In the genomic region with DNA sequence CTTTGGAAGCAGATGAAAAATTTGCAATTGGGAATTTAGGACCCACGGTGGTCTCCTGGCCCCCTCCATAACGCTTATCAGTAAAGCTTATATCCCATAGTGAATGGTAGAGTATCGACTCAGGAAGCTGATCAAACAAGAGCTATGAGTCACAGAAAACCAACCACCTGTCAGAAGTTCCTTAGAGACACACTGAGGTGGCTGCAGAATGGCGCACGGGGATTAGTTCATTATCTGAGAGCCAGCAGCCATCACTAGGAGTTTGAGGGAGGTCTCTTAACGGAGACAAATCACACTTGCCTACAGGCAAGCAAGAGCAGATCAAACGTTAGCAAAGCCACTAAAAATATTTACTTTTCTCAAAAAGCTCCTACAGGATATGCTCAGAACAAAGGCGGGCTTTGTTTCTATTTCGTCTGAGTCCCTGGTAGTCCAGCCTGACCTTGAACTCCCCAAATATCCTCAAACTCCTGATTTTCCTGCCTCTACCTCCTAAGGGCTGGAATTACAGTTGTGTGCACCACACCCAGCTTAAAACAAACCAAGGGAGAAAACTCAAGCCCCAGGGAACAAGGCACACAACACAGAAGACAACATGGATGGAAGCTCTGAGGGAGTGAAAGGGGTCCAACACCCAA, we compare ENCODE assay signal across 20 mouse cellular contexts. TPM values are rescaled to one million over a fixed set of nuclear protein-coding genes. Genes with fewer than 3 reads are reported as not detected.
DNase-seq lines count a peak whose midpoint lies in the region; ATAC-seq and TF ChIP-seq lines count a peak whose summit lies in the region.
"Had no signal": no experiment of that assay in that cellular context is flagged by ENCODE, and none has a peak within 500 bp of the region (broad histone marks: within the 10 kb centered on the region; RNA-seq: fewer than 3 reads in every experiment).

No protein-coding gene starts in this region.

- no peak for TF ChIP-seq POLR2A in thymus, adult 2 months (IDR thresholded peaks at IDR 0.05; ENCODE audit: control insufficient read depth, extremely low read depth, insufficient read depth, low read length, poor library complexity)
- TF ChIP-seq POLR2A in heart, adult 2 months (IDR thresholded peaks at IDR 0.05; ENCODE audit: insufficient read depth, low read depth, low read length) = no peak

- H3K27ac ChIP-seq in thymus, adult 2 months (ENCODE audit: control insufficient read depth, insufficient read depth, low read length) = peak overlapping the region; percentile 87
- peak overlapping the region; percentile 56 for H3K27ac ChIP-seq in liver, embryonic 13.5 days
- H3K27ac ChIP-seq in midbrain, embryonic 13.5 days = no peak overlapping the region
- H3K27ac ChIP-seq in heart, adult 2 months = no peak overlapping the region
- H3K27ac ChIP-seq: forebrain, embryonic 12.5 days; heart, embryonic 15.5 days; hindbrain, embryonic 10.5 days had no signal

- no peaks in the 10 kb centered on the region for H3K9me3 ChIP-seq in liver, embryonic 13.5 days (replicated peaks)
- H3K9me3 ChIP-seq in midbrain, embryonic 13.5 days = no peaks in the 10 kb centered on the region
- H3K9me3 ChIP-seq: forebrain, embryonic 12.5 days; heart, embryonic 15.5 days; hindbrain, embryonic 10.5 days had no signal

- H3K4me2 ChIP-seq in liver, embryonic 13.5 days = peak overlapping the region; percentile 3; the same call in 1 of the 2 replicates
- H3K4me2 ChIP-seq in midbrain, embryonic 13.5 days (replicated peaks) = no peak overlapping the region
- H3K4me2 ChIP-seq: forebrain, embryonic 12.5 days; heart, embryonic 15.5 days; midbrain, embryonic 11.5 days had no signal

- no peak overlapping the region for H3K9ac ChIP-seq in liver, embryonic 13.5 days
- H3K9ac ChIP-seq in midbrain, embryonic 13.5 days (replicated peaks) = no peak overlapping the region
- H3K9ac ChIP-seq in heart, adult 2 months (ENCODE audit: low read depth, low read length) = no peak overlapping the region
- H3K9ac ChIP-seq: forebrain, embryonic 12.5 days; heart, embryonic 15.5 days had no signal

- peak; percentile 33 for DNase-seq in embryo, embryonic 11 days
- DNase-seq in embryo, embryonic 10 days (ENCODE audit: low spot score) = no peak
- no peak for DNase-seq in thymus, adult 2 months
- DNase-seq in thymus, postnatal 10 days (ENCODE audit: low spot score in 2 of 2) = no peak
- no peak for DNase-seq in liver, embryonic 13.5 days
- DNase-seq in cerebellum, postnatal 14 days = no peak
- DNase-seq in heart, adult 2 months = no peak
- DNase-seq: adrenal gland, adult 8-10 months; cerebellum, adult 18-20 months; spleen, adult 18-20 months had no signal

- peaks cover 50% of the 10 kb centered on the region for H3K4me1 ChIP-seq in thymus, adult 2 months (replicated peaks; ENCODE audit: control insufficient read depth, insufficient read depth, low read length)
- peaks cover 70% of the 10 kb centered on the region for H3K4me1 ChIP-seq in liver, embryonic 13.5 days (replicated peaks)
- H3K4me1 ChIP-seq in midbrain, embryonic 13.5 days (replicated peaks) = peaks cover 15% of the 10 kb centered on the region
- peaks cover 3% of the 10 kb centered on the region for H3K4me1 ChIP-seq in heart, adult 2 months (ENCODE audit: control insufficient read depth, insufficient read depth, low read length)

- H3K4me3 ChIP-seq in thymus, adult 2 months (ENCODE audit: control insufficient read depth, insufficient read depth, low read length) = no peak overlapping the region
- H3K4me3 ChIP-seq in liver, embryonic 13.5 days (replicated peaks) = no peak overlapping the region
- no peak overlapping the region for H3K4me3 ChIP-seq in midbrain, embryonic 13.5 days (replicated peaks)
- H3K4me3 ChIP-seq in heart, adult 2 months = no peak overlapping the region
- H3K4me3 ChIP-seq: forebrain, embryonic 12.5 days; heart, embryonic 15.5 days; hindbrain, embryonic 10.5 days had no signal

- no peaks in the 10 kb centered on the region for H3K27me3 ChIP-seq in thymus, adult 2 months (ENCODE audit: control insufficient read depth, insufficient read depth, low read length)
- no peaks in the 10 kb centered on the region for H3K27me3 ChIP-seq in liver, embryonic 13.5 days
- H3K27me3 ChIP-seq in midbrain, embryonic 13.5 days = peaks cover 6% of the 10 kb centered on the region; the same call in 1 of the 2 replicates
- H3K27me3 ChIP-seq in heart, adult 2 months (ENCODE audit: control insufficient read depth, insufficient read depth, low read length) = no peaks in the 10 kb centered on the region
- H3K27me3 ChIP-seq: heart, embryonic 15.5 days; Patski had no signal

- intact Hi-C loops in heart, adult 2 months (cut with DNase I) = loop anchor here (5.0 kb wide), 1 partner anchor 35 kb away; no protein-coding TSS in a partner anchor

- TF ChIP-seq EP300 in heart, adult 2 months (IDR thresholded peaks at IDR 0.05; ENCODE audit: insufficient read depth, low read depth, low read length) = no peak

- 13% methylated on average over 9 of the region's 9 CpGs for WGBS in thymus, adult 2 months
- 33% methylated on average over 9 of the region's 9 CpGs for WGBS in liver, embryonic 13.5 days (ENCODE audit: insufficient replicate concordance)
- WGBS in midbrain, embryonic 13.5 days = 62% methylated on average over 9 of the region's 9 CpGs
- WGBS in heart, adult 2 months = 50% methylated on average over 9 of the region's 9 CpGs

- H3K79me2 ChIP-seq in heart, adult 2 months (replicated peaks; ENCODE audit: control insufficient read depth, insufficient read depth, low read length) = no peaks in the 10 kb centered on the region

- TF ChIP-seq CTCF in thymus, adult 2 months (IDR thresholded peaks at IDR 0.05; ENCODE audit: borderline replicate concordance, control insufficient read depth, extremely low read depth, insufficient read depth, low read length, poor library complexity) = no peak
- no peak for TF ChIP-seq CTCF in heart, adult 2 months (IDR thresholded peaks at IDR 0.05)

- no peaks in the 10 kb centered on the region; the same call in 1 of the 2 replicates for H3K36me3 ChIP-seq in thymus, adult 2 months (ENCODE audit: control insufficient read depth, insufficient read depth, low read length)
- H3K36me3 ChIP-seq in liver, embryonic 13.5 days = no peaks in the 10 kb centered on the region
- H3K36me3 ChIP-seq in midbrain, embryonic 13.5 days = no peaks in the 10 kb centered on the region
- no peaks in the 10 kb centered on the region for H3K36me3 ChIP-seq in heart, adult 2 months (ENCODE audit: control insufficient read depth, insufficient read depth, low read length)
- H3K36me3 ChIP-seq: forebrain, embryonic 12.5 days; heart, embryonic 15.5 days; hindbrain, embryonic 10.5 days had no signal

- ATAC-seq in liver, embryonic 13.5 days (ENCODE audit: low read depth) = no peak
- no peak for ATAC-seq in midbrain, embryonic 13.5 days
- ATAC-seq: inflammation-experienced regulatory T-cells, adult 6 months; Patski had no signal

RNA-seq across cellular contexts. Expression of a gene that starts 27.9 kb away (rescaled TPM):
- 5.6 and 6.3 TPM in 2 replicates for polyA plus RNA-seq in thymus, adult 2 months (2012; rRNA removed)
- 8.4 and 12.7 TPM in 2 replicates for polyA plus RNA-seq in liver, embryonic 13.5 days (2015; fragmentation: Nextera tagmentation; extraction: Ambion mirVana)
- polyA plus RNA-seq in midbrain, embryonic 13.5 days (2015; fragmentation: Nextera tagmentation; extraction: Ambion mirVana) = 39.3 and 39.5 TPM in 2 replicates
- total RNA-seq in heart, adult 2 months (2021) = 10 to 100 TPM in 1 of 2 experiments, 1 to 10 TPM in 1; 9.5 to 10.4 TPM
- 4.8 and 8.7 TPM in 2 replicates for polyA plus RNA-seq in heart, adult 2 months (2012; rRNA removed)

RNA-seq across cellular contexts. Expression of a gene that starts 37.9 kb away (rescaled TPM):
- not detected in 2 replicates for polyA plus RNA-seq in thymus, adult 2 months (2012; rRNA removed)
- 0.32 and 0.86 TPM in 2 replicates for polyA plus RNA-seq in liver, embryonic 13.5 days (2015; fragmentation: Nextera tagmentation; extraction: Ambion mirVana)
- polyA plus RNA-seq in midbrain, embryonic 13.5 days (2015; fragmentation: Nextera tagmentation; extraction: Ambion mirVana) = 2.0 and 3.6 TPM in 2 replicates
- 1 to 10 TPM; 5.7 to 5.9 TPM for total RNA-seq in heart, adult 2 months (2021)
- polyA plus RNA-seq in heart, adult 2 months (2012; rRNA removed) = not detected in 2 replicates
- polyA plus RNA-seq: cortical plate, adult 2 months; inflammation-experienced regulatory T-cells, adult 6 months; large intestine, adult 2 months; Patski; testis, adult 2 months had no signal

Comparison
In these comparisons a context has a peak if more than half of its experiments do, and no peak if none do; other contexts are left out.
1. H3K27ac ChIP-seq: peak in thymus, adult 2 months (single experiment) and liver, embryonic 13.5 days (single experiment); none in midbrain, embryonic 13.5 days (single experiment) and heart, adult 2 months (single experiment).